Mouse (Mus musculus): ENCODE results near the gene Aym1. TPM values are rescaled to one million over a fixed set of nuclear protein-coding genes. Genes with fewer than 3 reads are reported as not detected.
"Not testable (repeated sequence)": the region's sequence is repeated elsewhere in the genome, so short reads cannot be mapped to it uniquely, and the experiment has no call there.

Aym1 gene
- total RNA-seq (2021), result not detected

DNA sequence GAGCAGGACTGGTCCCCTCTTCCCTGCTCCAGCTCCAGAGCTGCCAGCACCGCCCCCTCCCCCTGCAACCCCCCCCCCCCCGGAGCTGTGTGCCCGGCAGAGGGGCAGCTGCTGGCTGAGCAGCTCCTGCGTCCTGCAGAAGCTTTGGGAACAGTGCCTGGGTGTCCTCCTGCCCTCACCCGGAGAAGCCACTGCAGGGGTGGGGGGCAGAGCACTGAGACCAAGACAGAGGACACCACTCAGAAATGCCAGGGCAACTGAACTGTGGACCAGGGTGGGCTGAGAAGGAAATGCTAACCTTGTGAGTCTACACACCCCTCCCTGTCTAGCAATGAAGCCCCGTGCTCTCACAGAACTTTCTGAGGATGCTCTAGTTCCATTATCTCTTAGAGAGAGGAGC lies at the start of gene Aym1:
Gene Aym1, plus strand, starts transcription at position 109 of the 400 bp plus-strand sequence.
- intact Hi-C loops (cut with DNase I), result no loop called here
- no peak for DNase-seq (ENCODE audit: low spot score in 2 of 2)

DNA sequence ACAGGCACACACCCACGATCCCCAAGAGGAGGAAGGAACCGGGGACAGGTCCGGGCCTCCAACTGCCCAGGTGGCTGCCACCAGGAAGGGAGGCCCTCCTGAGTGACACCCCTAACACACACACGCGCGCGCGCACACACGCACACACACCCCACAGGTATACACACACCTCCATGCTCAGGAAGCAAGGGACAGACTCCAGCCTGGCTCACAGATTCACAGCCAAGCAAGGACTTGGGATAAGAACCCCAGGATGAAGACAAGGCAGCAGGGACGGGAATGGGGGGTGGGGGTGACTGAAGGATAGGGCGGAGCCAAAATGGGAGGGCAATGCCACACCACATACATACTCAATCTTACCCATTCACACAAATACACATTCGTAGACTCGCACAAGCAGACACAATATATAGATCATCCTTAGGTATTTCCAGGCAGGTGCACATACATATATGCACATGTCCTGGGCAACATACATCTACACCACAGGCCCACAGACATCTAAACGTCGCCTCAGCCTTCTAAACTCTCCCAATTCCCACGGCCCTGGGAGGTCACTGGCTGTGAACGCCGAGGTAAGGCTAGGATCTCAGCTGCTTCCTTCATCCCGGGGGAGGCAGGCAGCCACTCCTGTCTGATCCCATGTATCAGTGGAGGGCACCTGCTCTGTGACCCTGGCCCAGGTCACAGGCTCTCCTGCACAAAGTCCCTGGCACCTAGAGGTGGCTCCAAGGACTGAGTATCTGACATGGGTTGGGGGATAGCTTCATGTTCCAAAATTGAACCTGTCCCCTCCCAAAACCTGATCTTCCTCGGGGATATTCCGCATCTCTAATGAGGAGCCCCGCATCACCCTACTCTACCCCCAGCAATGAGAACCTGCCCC lies 47.4 kb upstream of the Aym1 start:
- intact Hi-C loops (cut with DNase I), result loop anchor here (1.0 kb wide), 1 partner anchor 23 kb away; no protein-coding TSS in a partner anchor
- DNase-seq (ENCODE audit: low spot score in 2 of 2), result no peak

- intact Hi-C loops (cut with DNase I), result loop anchor here (1.0 kb wide), 1 partner anchor 24 kb away; no protein-coding TSS in a partner anchor
- peak; percentile 86 to 88 for DNase-seq (ENCODE audit: low spot score in 2 of 2)
These were observed 46.6 kb upstream of the Aym1 start, which contains the start of gene Sgsm1 for GRCm38 (mm10) chr5:113310377-113311003. Gene Sgsm1, minus strand, starts transcription at chr5:113310786.

- intact Hi-C loops (cut with DNase I), result no loop called here
- peak; percentile 86 for DNase-seq (ENCODE audit: low spot score in 2 of 2)
These were observed 43.1 kb upstream of the Aym1 start for GRCm38 (mm10) chr5:113313998-113314397.

DNA sequence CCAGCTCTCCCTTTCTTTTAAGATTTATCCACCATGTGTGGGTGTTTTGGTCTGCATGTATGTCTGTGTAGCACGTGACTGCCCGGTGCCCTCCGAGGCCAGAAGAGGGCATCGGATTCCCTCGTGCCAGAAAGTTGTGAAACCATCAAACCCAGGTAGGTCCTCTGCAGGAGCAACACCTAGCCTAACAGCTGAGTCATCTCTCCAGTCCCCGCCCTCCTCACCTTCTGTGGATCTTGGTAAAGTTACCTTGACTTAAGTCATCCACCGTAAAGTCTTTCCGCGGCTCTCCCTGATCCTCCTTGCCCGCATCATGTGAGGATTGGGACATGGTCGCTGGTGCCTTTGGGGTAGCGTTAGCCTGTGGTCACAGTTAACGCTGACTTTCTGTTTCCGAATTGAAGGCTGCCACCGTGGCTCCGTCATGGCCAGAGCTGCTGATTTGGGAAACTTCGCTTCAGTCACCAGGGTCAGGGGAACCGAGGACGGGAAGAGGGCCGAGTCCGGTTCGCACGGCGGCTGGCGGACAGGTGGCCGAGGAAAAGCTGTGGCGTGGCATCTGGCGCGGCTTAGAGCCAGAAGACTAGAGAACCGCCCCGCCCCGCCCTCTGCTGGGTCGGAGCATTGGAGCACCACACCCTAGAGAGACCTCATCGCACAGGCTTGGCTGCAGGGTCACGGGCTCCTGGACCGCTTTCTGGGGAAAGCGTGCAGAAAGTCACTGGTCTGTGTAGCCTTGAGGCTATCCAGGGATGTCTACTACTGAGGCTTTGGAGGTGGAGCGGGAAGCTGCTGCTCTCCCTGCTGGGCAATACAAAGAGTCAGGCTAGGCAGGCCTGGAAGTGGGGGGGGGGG lies 33.1 kb upstream of the Aym1 start:
- DNase-seq (ENCODE audit: low spot score in 2 of 2), result no peak
- intact Hi-C loops (cut with DNase I), result no loop called here

DNA sequence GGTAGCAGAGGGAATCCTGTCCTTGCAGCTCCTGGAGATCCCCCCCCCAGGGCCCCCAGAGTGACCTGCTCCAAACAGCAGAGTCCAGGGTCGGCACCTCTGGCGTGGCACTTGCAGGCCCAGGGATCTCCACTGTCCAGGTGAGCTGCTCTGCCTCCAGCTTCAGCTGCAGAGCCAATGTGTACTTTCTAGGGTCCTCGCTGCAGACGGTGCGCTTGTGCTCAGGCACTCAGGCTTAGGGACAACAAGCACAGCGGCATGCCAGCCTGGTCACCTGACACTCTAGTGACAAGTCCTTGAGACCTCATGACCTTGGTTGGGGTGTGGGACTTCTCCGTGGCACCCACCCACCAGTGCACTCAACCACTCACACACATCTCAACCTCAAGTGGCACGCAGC lies 27.6 kb upstream of the Aym1 start:
- DNase-seq (ENCODE audit: low spot score in 2 of 2), result no peak
- intact Hi-C loops (cut with DNase I), result no loop called here

GRCm38 (mm10) chr5:113330202-113330601 lies 26.9 kb upstream of the Aym1 start:
- no peak for DNase-seq (ENCODE audit: low spot score in 2 of 2)
- intact Hi-C loops (cut with DNase I), result no loop called here

DNA sequence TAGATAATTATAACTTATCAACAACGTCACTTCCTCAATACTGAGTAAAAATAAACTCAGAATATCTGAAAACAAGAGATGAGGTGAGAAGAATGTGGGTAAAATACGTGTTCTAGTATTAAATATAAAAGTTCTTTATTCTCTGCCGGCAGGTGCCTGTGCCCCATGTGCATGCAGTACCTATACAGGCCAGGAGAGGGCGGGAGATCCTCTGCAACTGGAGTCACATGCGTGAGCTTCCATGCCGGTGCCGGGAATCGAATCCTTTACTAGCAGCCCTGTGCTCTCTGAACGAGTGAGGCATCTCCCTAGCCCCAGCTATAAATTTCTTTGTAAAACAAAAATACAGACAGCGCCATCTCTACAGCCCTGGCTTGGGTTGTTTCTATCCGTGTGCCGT lies 24.9 kb upstream of the Aym1 start:
- intact Hi-C loops (cut with DNase I), result no loop called here
- DNase-seq (ENCODE audit: low spot score in 2 of 2), result no peak

DNA sequence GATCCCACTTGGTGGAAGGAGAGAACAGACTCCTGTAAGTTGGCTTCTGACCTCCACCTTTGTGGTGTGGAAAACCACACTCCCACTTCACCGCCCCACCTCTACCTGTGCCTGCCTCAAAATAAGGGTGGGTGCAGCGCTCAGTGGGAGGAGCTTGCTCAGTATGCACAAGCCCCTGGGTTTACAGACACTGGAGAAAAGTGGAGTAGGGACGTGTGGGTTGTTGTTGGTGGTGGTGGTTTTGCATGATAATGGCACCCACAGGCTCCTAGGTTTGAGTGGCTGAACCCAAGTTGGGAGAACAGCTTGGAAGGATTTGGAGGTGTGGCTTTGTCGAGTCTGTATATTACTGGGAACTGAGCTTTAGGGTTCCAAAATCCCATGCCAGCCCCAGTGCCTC lies 24.2 kb upstream of the Aym1 start:
- DNase-seq (ENCODE audit: low spot score in 2 of 2), result no peak
- intact Hi-C loops (cut with DNase I), result no loop called here

- intact Hi-C loops (cut with DNase I), result no loop called here
- DNase-seq (ENCODE audit: low spot score in 2 of 2), result no peak
These were observed 22.2 kb upstream of the Aym1 start for GRCm38 (mm10) chr5:113334621-113335530.

- intact Hi-C loops (cut with DNase I), result no loop called here
- DNase-seq (ENCODE audit: low spot score in 2 of 2), result no peak
These were observed 21.4 kb upstream of the Aym1 start for GRCm38 (mm10) chr5:113335732-113336131.

- DNase-seq (ENCODE audit: low spot score in 2 of 2), result no peak
- intact Hi-C loops (cut with DNase I), result no loop called here
These were observed 20.8 kb upstream of the Aym1 start for GRCm38 (mm10) chr5:113336281-113336680.

- intact Hi-C loops (cut with DNase I), result no loop called here
These were observed 12.3 kb upstream of the Aym1 start for GRCm38 (mm10) chr5:113344635-113345386.

DNA sequence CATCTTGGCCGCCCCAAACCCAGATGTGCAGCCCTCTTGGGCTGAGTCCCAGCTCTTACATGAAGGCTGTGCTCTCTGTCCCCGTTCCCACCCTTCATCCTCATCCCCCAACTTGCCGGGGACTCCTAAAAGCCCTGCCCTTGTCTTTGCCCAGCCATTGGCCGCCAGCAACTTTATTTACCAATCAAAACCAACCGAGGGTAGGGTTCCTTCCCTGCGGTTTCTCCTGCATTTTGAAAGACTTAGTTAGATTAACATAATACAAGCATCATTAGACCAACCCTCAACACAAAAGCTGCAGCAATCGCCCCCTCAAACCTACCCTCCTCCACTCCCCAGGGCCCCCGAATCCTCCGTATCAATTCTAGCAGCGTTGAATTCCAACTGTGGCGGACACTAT lies 11.3 kb upstream of the Aym1 start:
- intact Hi-C loops (cut with DNase I), result no loop called here
- DNase-seq (ENCODE audit: low spot score in 2 of 2), result no peak

More at GRCm38 (mm10) chr5:113344635-113345386, 12.3 kb upstream of the Aym1 start:
- peak; percentile 51 to 61 for DNase-seq (ENCODE audit: low spot score in 2 of 2)

- DNase-seq (ENCODE audit: low spot score in 2 of 2); intact Hi-C loops (cut with DNase I): not testable (repeated sequence)
These were observed 10.4 kb upstream of the Aym1 start for GRCm38 (mm10) chr5:113346651-113347050.

- intact Hi-C loops (cut with DNase I), result no loop called here
- DNase-seq (ENCODE audit: low spot score in 2 of 2), result no peak
These were observed 9.5 kb upstream of the Aym1 start for GRCm38 (mm10) chr5:113347593-113347992.

DNA sequence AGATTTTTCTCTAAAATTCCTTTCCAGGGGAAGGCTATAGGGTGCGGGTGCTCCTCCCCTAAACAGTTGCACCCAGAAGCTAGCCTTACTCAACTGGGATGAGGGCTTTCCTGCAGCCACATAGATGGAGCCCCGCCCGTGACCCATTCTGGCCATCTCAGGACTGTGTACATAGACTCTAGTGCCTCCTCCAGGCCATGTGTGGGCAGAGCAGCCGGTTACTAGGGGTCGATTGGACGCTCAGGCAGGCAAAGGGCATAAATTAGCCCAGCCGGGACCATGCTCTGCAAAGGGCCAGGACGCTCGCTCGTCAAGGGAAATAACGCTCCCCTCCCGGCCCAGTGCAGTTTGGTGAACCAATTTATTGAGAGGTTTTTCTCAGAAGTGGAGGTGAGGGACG lies 8.5 kb upstream of the Aym1 start:
- intact Hi-C loops (cut with DNase I), result no loop called here
- DNase-seq (ENCODE audit: low spot score in 2 of 2), result no peak

- DNase-seq (ENCODE audit: low spot score in 2 of 2), result no peak
- intact Hi-C loops (cut with DNase I), result no loop called here
These were observed 7.9 kb upstream of the Aym1 start for GRCm38 (mm10) chr5:113349226-113349625.
